Mouse (Mus musculus): ENCODE measurements around the gene Dok3. TPM values are rescaled to one million over a fixed set of nuclear protein-coding genes. Genes with fewer than 3 reads are reported as not detected.

The Dok3 gene
- polyA plus RNA-seq, 1 experiment from 2014 or later, result 2.3 TPM

DNA sequence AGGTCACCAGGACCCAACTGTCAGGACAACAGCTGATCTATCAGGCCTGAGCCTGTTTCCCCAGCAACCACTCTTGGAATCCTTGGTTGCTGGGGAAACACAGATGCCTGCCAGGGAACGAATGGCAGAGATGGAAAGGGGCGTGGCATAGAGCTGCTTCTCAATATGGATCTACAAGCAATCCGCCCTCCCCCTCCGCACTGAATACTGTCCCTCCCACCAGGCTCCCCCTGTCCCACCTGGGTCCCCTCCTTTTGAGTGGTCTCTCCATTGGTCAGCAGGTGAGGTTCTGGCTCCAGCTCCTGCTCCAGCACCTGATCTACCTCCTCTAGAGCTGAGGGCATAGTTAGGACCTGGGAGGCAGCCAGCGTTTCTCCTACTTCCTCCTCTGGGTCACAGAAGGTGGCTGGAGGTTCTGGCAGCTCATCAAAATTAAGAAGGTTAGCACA, 54.5 kb downstream of the Dok3 start:
- Histone ChIP-seq H3K36me3 (peaks cover 58% of the 10 kb centered on the region), H3K27ac (no peak overlapping the region), H3K9ac (0 out of 2 replicates have a peak overlapping the region, but pooled peaks have one; percentile 21), H3K4me2 (no peak overlapping the region), H3K4me3 (no peak overlapping the region), H3K4me1 (peaks cover 46% of the 10 kb centered on the region), H3K27me3 (no peaks in the 10 kb centered on the region; the same call in 1 of the 2 replicates), H3K9me3 (no peaks in the 10 kb centered on the region)
- 53% methylated on average over 5 of the region's 5 CpGs for WGBS
- ATAC-seq (ENCODE audit: insufficient number of reproducible peaks, insufficient read depth, low FRiP score, low TSS enrichment, low read depth), result no peak

- WGBS, result 66% methylated on average over 11 of the region's 11 CpGs
- Histone ChIP-seq H3K4me1 (peaks cover 50% of the 10 kb centered on the region), H3K9me3 (no peaks in the 10 kb centered on the region), H3K4me2 (no peak overlapping the region), H3K9ac (no peak overlapping the region), H3K27ac (no peak overlapping the region), H3K4me3 (no peak overlapping the region), H3K36me3 (peaks cover 51% of the 10 kb centered on the region), H3K27me3 (no peaks in the 10 kb centered on the region; the same call in 1 of the 2 replicates)
- no peak for ATAC-seq (ENCODE audit: insufficient number of reproducible peaks, insufficient read depth, low FRiP score, low TSS enrichment, low read depth)
Observed at GRCm38 (mm10) chr13:55473961-55474360, 55.1 kb downstream of the Dok3 start.

Small RNA genes within 50 kb of the gene (microRNA-seq; reads per million reads assigned to microRNA genes)
- gene Mir6944 (32.5 reads per million, percentile 41 among the genes with 10 or more reads in this experiment), gene Mir6945 (0.92 reads per million)

Other genes with a start within 250 kb of the Dok3 start
- gene Prelid1, start 208.8 kb downstream of the Dok3 start, polyA plus RNA-seq (2015; fragmentation: Nextera tagmentation; extraction: Ambion mirVana), result 369 and 402 TPM in 2 replicates
- 104 and 112 TPM in 2 replicates for gene Rab24, start 207.3 kb downstream of the Dok3 start, polyA plus RNA-seq (2015; fragmentation: Nextera tagmentation; extraction: Ambion mirVana)
- gene Mxd3, start 199.5 kb downstream of the Dok3 start, polyA plus RNA-seq (2015; fragmentation: Nextera tagmentation; extraction: Ambion mirVana), result 41.4 and 51.0 TPM in 2 replicates
- 89.3 and 93.1 TPM in 2 replicates for gene Lman2, start 166.5 kb downstream of the Dok3 start, polyA plus RNA-seq (2015; fragmentation: Nextera tagmentation; extraction: Ambion mirVana)
- 1.4 TPM in 2 replicates for gene Rgs14, start 159.6 kb downstream of the Dok3 start, polyA plus RNA-seq (2015; fragmentation: Nextera tagmentation; extraction: Ambion mirVana)
- not detected in 2 replicates for gene Slc34a1, start 131.1 kb downstream of the Dok3 start, polyA plus RNA-seq (2015; fragmentation: Nextera tagmentation; extraction: Ambion mirVana)
- not detected in 2 replicates for gene Pfn3, start 114.1 kb downstream of the Dok3 start, polyA plus RNA-seq (2015; fragmentation: Nextera tagmentation; extraction: Ambion mirVana)
- gene F12, start 102.5 kb downstream of the Dok3 start, polyA plus RNA-seq (2015; fragmentation: Nextera tagmentation; extraction: Ambion mirVana), result 0.24 and 1.6 TPM in 2 replicates
- gene Grk6, start 84.2 kb downstream of the Dok3 start, polyA plus RNA-seq (2015; fragmentation: Nextera tagmentation; extraction: Ambion mirVana), result 36.4 and 45.3 TPM in 2 replicates
- 0.96 and 1.2 TPM in 2 replicates for gene Prr7, start 65.0 kb downstream of the Dok3 start, polyA plus RNA-seq (2015; fragmentation: Nextera tagmentation; extraction: Ambion mirVana)
- 275 and 276 TPM in 2 replicates for gene Dbn1, start 41.2 kb downstream of the Dok3 start, polyA plus RNA-seq (2015; fragmentation: Nextera tagmentation; extraction: Ambion mirVana)
- gene Pdlim7, start 15.6 kb downstream of the Dok3 start, polyA plus RNA-seq (2015; fragmentation: Nextera tagmentation; extraction: Ambion mirVana), result 105 and 119 TPM in 2 replicates
- gene Ddx41, start 7.4 kb upstream of the Dok3 start, polyA plus RNA-seq (2015; fragmentation: Nextera tagmentation; extraction: Ambion mirVana), result 73.0 and 80.0 TPM in 2 replicates
- gene Fam193b, start 41.8 kb upstream of the Dok3 start, polyA plus RNA-seq (2015; fragmentation: Nextera tagmentation; extraction: Ambion mirVana), result 47.4 and 49.9 TPM in 2 replicates
- 158 and 177 TPM in 2 replicates for gene Tmed9, start 44.4 kb upstream of the Dok3 start, polyA plus RNA-seq (2015; fragmentation: Nextera tagmentation; extraction: Ambion mirVana)
- gene B4galt7, start 70.6 kb upstream of the Dok3 start, polyA plus RNA-seq (2015; fragmentation: Nextera tagmentation; extraction: Ambion mirVana), result 34.3 and 35.1 TPM in 2 replicates
- gene Caml, start 93.7 kb upstream of the Dok3 start, polyA plus RNA-seq (2015; fragmentation: Nextera tagmentation; extraction: Ambion mirVana), result 76.3 and 76.5 TPM in 2 replicates
- 43.2 and 44.3 TPM in 2 replicates for gene Ddx46, start 105.7 kb upstream of the Dok3 start, polyA plus RNA-seq (2015; fragmentation: Nextera tagmentation; extraction: Ambion mirVana)
- 71.5 and 73.7 TPM in 2 replicates for gene B230219D22Rik, start 163.8 kb upstream of the Dok3 start, polyA plus RNA-seq (2015; fragmentation: Nextera tagmentation; extraction: Ambion mirVana)
- 109 and 110 TPM in 2 replicates for gene Txndc15, start 185.4 kb upstream of the Dok3 start, polyA plus RNA-seq (2015; fragmentation: Nextera tagmentation; extraction: Ambion mirVana)
- 44.3 and 61.4 TPM in 2 replicates for gene Pcbd2, start 198.1 kb upstream of the Dok3 start, polyA plus RNA-seq (2015; fragmentation: Nextera tagmentation; extraction: Ambion mirVana)

Measured in embryonic facial prominence, embryonic 13.5 days (tissue).